7 mouse cellular contexts compared by ENCODE assay signal in the genomic region with DNA sequence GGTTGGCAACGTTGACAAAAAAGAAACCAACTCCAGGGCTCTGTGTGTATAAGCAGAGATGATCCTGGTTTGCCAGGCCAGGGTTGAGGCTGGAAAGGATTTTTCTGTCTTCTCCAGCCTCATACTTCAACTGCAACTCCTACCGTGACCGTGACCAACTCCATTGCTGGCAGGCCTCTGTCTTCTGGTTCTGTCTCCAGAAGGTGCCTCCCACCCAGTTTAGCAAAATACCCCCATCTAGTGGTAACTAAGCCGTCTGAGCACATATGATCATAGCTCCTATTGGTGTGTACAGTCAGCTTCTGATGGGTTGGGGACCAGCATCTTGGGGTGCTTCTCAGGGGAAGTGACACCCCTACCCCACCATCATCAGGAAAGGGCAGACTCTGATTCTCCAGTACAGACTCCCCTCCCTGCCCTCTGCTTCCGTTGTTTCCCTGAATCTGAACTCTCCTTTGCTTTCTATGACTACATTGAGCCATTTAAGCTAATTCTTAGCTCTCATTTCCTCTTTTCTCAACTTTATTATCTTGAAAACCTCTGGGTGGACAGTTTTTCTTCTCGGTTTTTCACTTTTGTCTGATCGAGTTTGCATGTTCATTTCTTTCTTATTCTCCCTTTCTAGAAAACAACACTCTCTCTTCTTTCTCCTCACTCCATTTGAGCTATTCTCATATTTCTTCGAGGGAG.
DNase-seq lines count a peak whose midpoint lies in the region; ATAC-seq and TF ChIP-seq lines count a peak whose summit lies in the region.

No protein-coding gene starts in this region.

- TF ChIP-seq POLR2A in kidney, adult 2 months (IDR thresholded peaks at IDR 0.05; ENCODE audit: low read depth, low read length) = no peak

- TF ChIP-seq CTCF in kidney, adult 2 months (conservative IDR thresholded peaks at IDR 0.05; ENCODE audit: insufficient read depth, insufficient read length, low read depth, low read length) = peak; percentile 41; the same call in 1 of the 2 replicates
- TF ChIP-seq CTCF in E14TG2a.4 (conservative IDR thresholded peaks at IDR 0.05; ENCODE audit: low read length) = peak; percentile 28; the same call in 1 of the 2 replicates

- H3K4me3 ChIP-seq in kidney, adult 2 months (ENCODE audit: insufficient read depth, low read depth, low read length) = no peak overlapping the region
- no peak overlapping the region for H3K4me3 ChIP-seq in E14TG2a.4 (replicated peaks; ENCODE audit: low read length)
- no peak overlapping the region for H3K4me3 ChIP-seq in hindbrain, embryonic 14.5 days (replicated peaks; ENCODE audit: low read length)

- H3K4me1 ChIP-seq in kidney, adult 2 months (ENCODE audit: control insufficient read depth, insufficient read depth, low read length) = no peaks in the 10 kb centered on the region
- no peaks in the 10 kb centered on the region for H3K4me1 ChIP-seq in E14TG2a.4 (replicated peaks; ENCODE audit: low read depth, low read length)
- H3K4me1 ChIP-seq in hindbrain, embryonic 14.5 days (replicated peaks; ENCODE audit: control insufficient read depth, insufficient read depth, low read length) = no peaks in the 10 kb centered on the region

- peak; percentile 30 for DNase-seq in kidney, adult 2 months
- DNase-seq in kidney, adult 18-20 months = no peak
- DNase-seq in 3T3-L1 (ENCODE audit: low read depth, low spot score) = peak; percentile 80
- DNase-seq in hindbrain, embryonic 14.5 days (ENCODE audit: low spot score) = peak; percentile 59
- DNase-seq in testis, postnatal 10 days (ENCODE audit: low spot score) = no peak
- DNase-seq in c-Kit-positive CD71-positive TER-119-positive erythroid progenitor cells, embryonic 14.5 days (ENCODE audit: low spot score) = no peak

- no peak overlapping the region for H3K4me2 ChIP-seq in hindbrain, embryonic 14.5 days (replicated peaks)

- no peak for ATAC-seq in hindbrain, embryonic 14.5 days (ENCODE audit: low FRiP score)

- no peak overlapping the region for H3K27ac ChIP-seq in kidney, adult 2 months (ENCODE audit: insufficient read depth, low read depth, low read length)
- no peak overlapping the region for H3K27ac ChIP-seq in hindbrain, embryonic 14.5 days

- no peak overlapping the region for H3K9ac ChIP-seq in hindbrain, embryonic 14.5 days

- H3K9me3 ChIP-seq in E14TG2a.4 (ENCODE audit: low read length) = peaks cover 33% of the 10 kb centered on the region
- H3K9me3 ChIP-seq in hindbrain, embryonic 14.5 days (ENCODE audit: control insufficient read depth, low read length) = no peaks in the 10 kb centered on the region

- H3K27me3 ChIP-seq in kidney, adult 2 months (replicated peaks; ENCODE audit: control insufficient read depth, insufficient read depth, low read length) = no peaks in the 10 kb centered on the region
- no peaks in the 10 kb centered on the region for H3K27me3 ChIP-seq in E14TG2a.4 (ENCODE audit: insufficient read depth, low read length)
- no peaks in the 10 kb centered on the region for H3K27me3 ChIP-seq in hindbrain, embryonic 14.5 days (ENCODE audit: control insufficient read depth, insufficient read depth, low read length)

- WGBS in kidney, adult 2 months = 49% methylated on average over 8 of the region's 8 CpGs
- WGBS in hindbrain, embryonic 14.5 days = 69% methylated on average over 8 of the region's 8 CpGs

- no peaks in the 10 kb centered on the region for H3K36me3 ChIP-seq in kidney, adult 2 months (ENCODE audit: control insufficient read depth, insufficient read depth, low read length)
- no peaks in the 10 kb centered on the region for H3K36me3 ChIP-seq in E14TG2a.4 (ENCODE audit: insufficient read depth, low read length)
- H3K36me3 ChIP-seq in hindbrain, embryonic 14.5 days (replicated peaks; ENCODE audit: control insufficient read depth, insufficient read depth) = no peaks in the 10 kb centered on the region

Comparison
In these comparisons a context has a peak if more than half of its experiments do, and no peak if none do; other contexts are left out.
1. DNase-seq: peak in kidney, adult 2 months (single experiment), 3T3-L1 (single experiment) and hindbrain, embryonic 14.5 days (single experiment); none in kidney, adult 18-20 months (single experiment), testis, postnatal 10 days (single experiment) and c-Kit-positive CD71-positive TER-119-positive erythroid progenitor cells, embryonic 14.5 days (single experiment).